Mouse (Mus musculus) forebrain, embryonic 12.5 days (tissue): ENCODE data around the gene Defb13. TPM values are rescaled to one million over a fixed set of nuclear protein-coding genes. Genes with fewer than 3 reads are reported as not detected.

ENCODE experiments used
- ATAC-seq: fragments of 200-750 bp; cut with Nextera tagmentation; 2 replicates; pipeline ENCODE4 v1.8.0; 2017; ENCODE audit warnings: moderate TSS enrichment; ENCODE audit not compliant: low FRiP score
- H3K27ac ChIP-seq: fragments of 300-500 bp; sonication (generic); 2 replicates; pipeline ENCODE4 v1.5.1; 2016; ENCODE audit warnings: mild to moderate bottlenecking
- H3K27me3 ChIP-seq: fragments of 300-500 bp; sonication (generic); 2 replicates; pipeline ENCODE4 v1.6.1; 2016; ENCODE audit warnings: mild to moderate bottlenecking
- H3K36me3 ChIP-seq: fragments of 300-500 bp; sonication (generic); replicated peaks from 2 replicates; pipeline ENCODE4 v1.6.1; 2016; ENCODE audit warnings: mild to moderate bottlenecking
- H3K4me1 ChIP-seq: fragments of 300-500 bp; sonication (generic); 2 replicates; pipeline ENCODE4 v1.6.1; 2016
- H3K4me2 ChIP-seq: fragments of 300-500 bp; sonication (generic); 2 replicates; pipeline ENCODE4 v1.6.1; 2016; ENCODE audit warnings: mild to moderate bottlenecking, moderate library complexity
- H3K4me3 ChIP-seq: fragments of 300-500 bp; sonication (generic); replicated peaks from 2 replicates; pipeline ENCODE4 v1.5.1; 2016; ENCODE audit warnings: mild to moderate bottlenecking
- H3K9ac ChIP-seq: fragments of 300-500 bp; sonication (generic); 2 replicates; pipeline ENCODE4 v1.6.1; 2016; ENCODE audit warnings: mild to moderate bottlenecking
- H3K9me3 ChIP-seq: fragments of 300-500 bp; sonication (generic); 2 replicates; pipeline ENCODE4 v1.6.1; 2016
- WGBS: fragments of 180-500 bp; shearing (Covaris S2); methylation state at CpG from one replicate; pipeline ENCODE4 v1.1.7; 2016; 5-methylcytosine and 5-hydroxymethylcytosine counted together
- polyA plus RNA-seq: library from polyadenylated mRNA; unstranded; fragments of >200 nt; fragmentation: Nextera tagmentation; extraction: Ambion mirVana; gene quantifications from 2 replicates; pipeline ENCODE4 v1.2.1, GENCODE M21; 2016

Defb13 gene
- polyA plus RNA-seq, 1 experiment from 2014 or later, result not detected

DNA sequence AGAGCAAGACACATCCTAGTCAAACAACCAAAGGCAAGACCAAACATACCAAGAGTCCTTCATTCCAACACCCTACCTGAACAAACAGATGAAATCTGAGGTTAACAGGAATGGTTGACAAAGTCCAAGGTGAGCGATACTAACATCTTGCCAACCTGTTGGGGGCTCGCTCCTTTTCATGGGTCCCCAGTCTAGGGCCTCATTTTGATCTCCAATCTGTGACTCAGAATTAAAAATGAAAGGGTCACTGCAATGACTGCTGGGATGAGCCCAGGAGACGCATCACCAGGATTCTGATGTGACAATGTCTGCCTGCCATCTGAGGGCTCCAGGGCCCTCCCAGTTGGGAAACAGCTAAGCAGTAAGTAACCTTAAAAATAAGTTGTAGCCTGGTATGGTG, 22.9 kb downstream of the Defb13 start, which contains the start of gene Ccdc70:
Gene Ccdc70 (plus strand): TSS at position 301 of the 400 bp plus-strand sequence.
- H3K9me3 ChIP-seq, result no peaks in the 10 kb centered on the region
- no peaks in the 10 kb centered on the region for H3K36me3 ChIP-seq
- no peak within 1 kb of the TSS for H3K4me3 ChIP-seq
- H3K27me3 ChIP-seq, result no peaks in the 10 kb centered on the region
- no peak for ATAC-seq
- no peak within 1 kb of the TSS for H3K4me2 ChIP-seq
- H3K4me1 ChIP-seq, result no peaks in the 10 kb centered on the region
- WGBS, result 87% methylated on average over 3 of the region's 3 CpGs
- H3K27ac ChIP-seq, result no peak within 1 kb of the TSS
- no peak within 1 kb of the TSS for H3K9ac ChIP-seq

DNA sequence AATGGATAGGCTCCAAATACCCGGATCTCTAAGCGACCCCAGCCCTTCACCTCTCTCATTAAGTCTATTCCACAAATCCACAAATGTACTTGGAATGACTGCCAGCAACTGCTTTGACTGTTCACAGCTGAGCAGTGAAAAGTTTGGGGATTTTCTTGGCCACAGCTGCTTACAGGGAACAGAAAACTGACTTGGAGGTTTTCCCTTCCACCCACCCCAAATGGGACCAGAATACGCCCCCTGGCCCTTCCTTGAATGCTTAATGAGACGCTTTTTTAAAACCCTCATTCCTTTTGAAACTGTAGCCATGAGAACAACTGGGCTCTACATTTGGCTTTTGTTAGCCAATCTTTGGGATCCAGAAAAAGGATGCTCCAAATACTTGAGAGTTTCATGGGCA, 31.6 kb downstream of the Defb13 start:
- H3K4me2 ChIP-seq, result no peak overlapping the region
- H3K9me3 ChIP-seq, result no peaks in the 10 kb centered on the region
- WGBS, result 65% methylated on average over 4 of the region's 4 CpGs
- H3K27ac ChIP-seq, result no peak overlapping the region
- no peaks in the 10 kb centered on the region for H3K27me3 ChIP-seq
- H3K9ac ChIP-seq, result no peak overlapping the region
- no peaks in the 10 kb centered on the region for H3K36me3 ChIP-seq
- no peak for ATAC-seq
- no peak overlapping the region for H3K4me3 ChIP-seq
- no peaks in the 10 kb centered on the region for H3K4me1 ChIP-seq

GRCm38 (mm10) chr8:21981664-21982337, 35.2 kb downstream of the Defb13 start:
- Histone ChIP-seq H3K9me3 (no peaks in the 10 kb centered on the region), H3K9ac (no peak overlapping the region), H3K27me3 (no peaks in the 10 kb centered on the region), H3K4me2 (no peak overlapping the region), H3K27ac (no peak overlapping the region), H3K4me1 (no peaks in the 10 kb centered on the region), H3K36me3 (no peaks in the 10 kb centered on the region), H3K4me3 (no peak overlapping the region)
- WGBS, result 67% methylated on average over 8 of the region's 8 CpGs
- no peak for ATAC-seq

- no peak overlapping the region for H3K9ac ChIP-seq
- no peaks in the 10 kb centered on the region for H3K9me3 ChIP-seq
- H3K36me3 ChIP-seq, result no peaks in the 10 kb centered on the region
- H3K4me1 ChIP-seq, result no peaks in the 10 kb centered on the region
- H3K27ac ChIP-seq, result no peak overlapping the region
- H3K4me3 ChIP-seq, result no peak overlapping the region
- no peak overlapping the region for H3K4me2 ChIP-seq
- WGBS, result 26% methylated on average over 6 of the region's 6 CpGs
- H3K27me3 ChIP-seq, result no peaks in the 10 kb centered on the region
- ATAC-seq, result 0 out of 2 replicates have a peak, but pooled peaks have one; percentile 44
Observed at GRCm38 (mm10) chr8:21992184-21992583, 45.6 kb downstream of the Defb13 start.

DNA sequence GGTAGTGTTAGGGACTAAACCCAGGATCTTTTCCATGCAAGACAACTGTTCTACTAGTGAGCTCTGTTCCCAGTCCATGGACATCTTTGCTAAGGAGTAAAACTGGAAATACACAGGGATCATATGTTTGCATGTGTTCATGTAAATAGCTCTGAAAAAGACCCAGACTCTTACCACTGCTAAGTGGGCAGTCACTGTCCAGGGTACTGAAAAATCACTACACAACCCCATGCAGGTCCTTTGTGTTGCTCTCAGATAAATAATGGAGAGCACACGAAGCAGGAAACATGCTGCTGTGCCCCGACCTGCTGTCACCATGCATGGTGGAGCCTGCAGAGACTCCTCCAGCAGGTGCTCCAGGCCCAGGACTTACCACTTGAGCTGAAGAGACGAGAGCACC, 48.6 kb downstream of the Defb13 start:
- Histone ChIP-seq H3K9me3 (no peaks in the 10 kb centered on the region), H3K4me1 (no peaks in the 10 kb centered on the region), H3K4me2 (no peak overlapping the region), H3K27me3 (no peaks in the 10 kb centered on the region), H3K9ac (no peak overlapping the region), H3K27ac (no peak overlapping the region), H3K36me3 (no peaks in the 10 kb centered on the region), H3K4me3 (no peak overlapping the region)
- 53% methylated on average over 3 of the region's 3 CpGs for WGBS
- no peak for ATAC-seq

Other genes starting within 250 kb of the Defb13 start
- gene AY761184, start 243.1 kb upstream of the Defb13 start, polyA plus RNA-seq, result not detected in 2 replicates
- gene Defa24, start 212.3 kb upstream of the Defb13 start, polyA plus RNA-seq, result not detected in 2 replicates
- gene Defb50, start 123.2 kb upstream of the Defb13 start, polyA plus RNA-seq, result not detected in 2 replicates
- not detected in 2 replicates for gene Defb2, start 106.8 kb upstream of the Defb13 start, polyA plus RNA-seq
- not detected in 2 replicates for gene Defb10, start 87.9 kb upstream of the Defb13 start, polyA plus RNA-seq
- gene Defb9, start 61.3 kb upstream of the Defb13 start, polyA plus RNA-seq, result not detected in 2 replicates
- gene Defb11, start 40.4 kb upstream of the Defb13 start, polyA plus RNA-seq, result 0.79 TPM in 1 of 2 replicates, not detected in the other
- not detected in 2 replicates for gene Defb15, start 14.1 kb upstream of the Defb13 start, polyA plus RNA-seq
- not detected in 2 replicates for gene Defb35, start 8.4 kb upstream of the Defb13 start, polyA plus RNA-seq
- gene Fam90a1a, start 12.0 kb downstream of the Defb13 start, polyA plus RNA-seq, result not detected in 2 replicates
- gene Ccdc70, start 23.0 kb downstream of the Defb13 start, polyA plus RNA-seq, result not detected in 2 replicates
- 2.3 and 2.6 TPM in 2 replicates for gene Atp7b, start 113.5 kb downstream of the Defb13 start, polyA plus RNA-seq
- 15.4 and 25.6 TPM in 2 replicates for gene Alg11, start 114.0 kb downstream of the Defb13 start, polyA plus RNA-seq
- 0.17 and 0.32 TPM in 2 replicates for gene Nek5, start 178.3 kb downstream of the Defb13 start, polyA plus RNA-seq
- gene Nek3, start 219.7 kb downstream of the Defb13 start, polyA plus RNA-seq, result 6.3 and 6.9 TPM in 2 replicates
- gene Ckap2, start 239.1 kb downstream of the Defb13 start, polyA plus RNA-seq, result 63.1 and 65.9 TPM in 2 replicates
- 42.7 and 44.4 TPM in 2 replicates for gene Vps36, start 246.0 kb downstream of the Defb13 start, polyA plus RNA-seq